Mouse (Mus musculus): ENCODE measurements around the gene Sparc. TPM values are rescaled to one million over a fixed set of nuclear protein-coding genes. Genes with fewer than 3 reads are reported as not detected.
"Not testable (repeated sequence)": the region's sequence is repeated elsewhere in the genome, so short reads cannot be mapped to it uniquely, and the experiment has no call there.

The Sparc gene
- polyA plus RNA-seq, 1 experiment: 585 TPM

GRCm38 (mm10) chr11:55423756-55424155 lies 773 bp upstream of the Sparc start:
- TF ChIP-seq POLR2A (IDR thresholded peaks at IDR 0.05; ENCODE audit: low read depth, low read length) (no peak), CTCF (conservative IDR thresholded peaks at IDR 0.05; ENCODE audit: insufficient read depth, insufficient read length, low read depth, low read length) (no peak)
- Histone ChIP-seq H3K36me3 (ENCODE audit: control insufficient read depth, insufficient read depth, low read length) (no peaks in the 10 kb centered on the region), H3K4me3 (ENCODE audit: insufficient read depth, low read depth, low read length) (no peak overlapping the region), H3K4me1 (ENCODE audit: control insufficient read depth, insufficient read depth, low read length) (no peaks in the 10 kb centered on the region), H3K27ac (ENCODE audit: insufficient read depth, low read depth, low read length) (no peak overlapping the region), H3K27me3 (replicated peaks; ENCODE audit: control insufficient read depth, insufficient read depth, low read length) (no peaks in the 10 kb centered on the region)
- no peak for DNase-seq
- WGBS: 44% methylated on average over 4 of the region's 4 CpGs

- Histone ChIP-seq H3K36me3 (ENCODE audit: control insufficient read depth, insufficient read depth, low read length) (no peaks in the 10 kb centered on the region), H3K27me3 (replicated peaks; ENCODE audit: control insufficient read depth, insufficient read depth, low read length) (no peaks in the 10 kb centered on the region), H3K27ac (ENCODE audit: insufficient read depth, low read depth, low read length) (peak overlapping the region; percentile 95), H3K4me1 (ENCODE audit: control insufficient read depth, insufficient read depth, low read length) (peaks cover 3% of the 10 kb centered on the region; the same call in 1 of the 2 replicates), H3K4me3 (ENCODE audit: insufficient read depth, low read depth, low read length) (peak overlapping the region; percentile 79)
- DNase-seq: peak; percentile 74
- peak; percentile 82 for TF ChIP-seq POLR2A (IDR thresholded peaks at IDR 0.05; ENCODE audit: low read depth, low read length)
- TF ChIP-seq CTCF (conservative IDR thresholded peaks at IDR 0.05; ENCODE audit: insufficient read depth, insufficient read length, low read depth, low read length): no peak
- 45% methylated on average over 9 of the region's 9 CpGs for WGBS
These were observed 3.2 kb downstream of the Sparc start for GRCm38 (mm10) chr11:55419678-55420307.

GRCm38 (mm10) chr11:55419296-55419677 lies 3.7 kb downstream of the Sparc start:
- DNase-seq: peak; percentile 34
- TF ChIP-seq CTCF (conservative IDR thresholded peaks at IDR 0.05; ENCODE audit: insufficient read depth, insufficient read length, low read depth, low read length) (no peak), POLR2A (IDR thresholded peaks at IDR 0.05; ENCODE audit: low read depth, low read length) (no peak)
- Histone ChIP-seq H3K4me3 (ENCODE audit: insufficient read depth, low read depth, low read length) (peak overlapping the region; percentile 79), H3K36me3 (ENCODE audit: control insufficient read depth, insufficient read depth, low read length) (no peaks in the 10 kb centered on the region), H3K27ac (ENCODE audit: insufficient read depth, low read depth, low read length) (peak overlapping the region; percentile 95), H3K27me3 (replicated peaks; ENCODE audit: control insufficient read depth, insufficient read depth, low read length) (no peaks in the 10 kb centered on the region), H3K4me1 (ENCODE audit: control insufficient read depth, insufficient read depth, low read length) (peaks cover 3% of the 10 kb centered on the region; the same call in 1 of the 2 replicates)
- WGBS: 41% methylated on average over 4 of the region's 4 CpGs

GRCm38 (mm10) chr11:55418704-55419061 lies 4.3 kb downstream of the Sparc start:
- H3K4me3 ChIP-seq (ENCODE audit: insufficient read depth, low read depth, low read length): peak overlapping the region; percentile 79
- peaks cover 3% of the 10 kb centered on the region; the same call in 1 of the 2 replicates for H3K4me1 ChIP-seq (ENCODE audit: control insufficient read depth, insufficient read depth, low read length)
- H3K27me3 ChIP-seq (replicated peaks; ENCODE audit: control insufficient read depth, insufficient read depth, low read length): no peaks in the 10 kb centered on the region
- 22% methylated on average over 3 of the region's 3 CpGs for WGBS
- H3K27ac ChIP-seq (ENCODE audit: insufficient read depth, low read depth, low read length): peak overlapping the region; percentile 95
- TF ChIP-seq CTCF (conservative IDR thresholded peaks at IDR 0.05; ENCODE audit: insufficient read depth, insufficient read length, low read depth, low read length) (no peak), POLR2A (IDR thresholded peaks at IDR 0.05; ENCODE audit: low read depth, low read length) (no peak)
- DNase-seq: no peak
- no peaks in the 10 kb centered on the region for H3K36me3 ChIP-seq (ENCODE audit: control insufficient read depth, insufficient read depth, low read length)

- no peaks in the 10 kb centered on the region for H3K36me3 ChIP-seq (ENCODE audit: control insufficient read depth, insufficient read depth, low read length)
- WGBS: 7% methylated on average over 24 of the region's 24 CpGs
- peaks cover 3% of the 10 kb centered on the region; the same call in 1 of the 2 replicates for H3K4me1 ChIP-seq (ENCODE audit: control insufficient read depth, insufficient read depth, low read length)
- TF ChIP-seq POLR2A (IDR thresholded peaks at IDR 0.05; ENCODE audit: low read depth, low read length): no peak
- TF ChIP-seq CTCF (conservative IDR thresholded peaks at IDR 0.05; ENCODE audit: insufficient read depth, insufficient read length, low read depth, low read length): no peak
- H3K27ac ChIP-seq (ENCODE audit: insufficient read depth, low read depth, low read length): peak overlapping the region; percentile 95
- peak; percentile 73 for DNase-seq
- H3K4me3 ChIP-seq (ENCODE audit: insufficient read depth, low read depth, low read length): peak overlapping the region; percentile 79
- H3K27me3 ChIP-seq (replicated peaks; ENCODE audit: control insufficient read depth, insufficient read depth, low read length): no peaks in the 10 kb centered on the region
These were observed 4.9 kb downstream of the Sparc start for GRCm38 (mm10) chr11:55417898-55418703.

GRCm38 (mm10) chr11:55416609-55417265 lies 6.2 kb downstream of the Sparc start:
- TF ChIP-seq CTCF (conservative IDR thresholded peaks at IDR 0.05; ENCODE audit: insufficient read depth, insufficient read length, low read depth, low read length) (no peak), POLR2A (IDR thresholded peaks at IDR 0.05; ENCODE audit: low read depth, low read length) (no peak)
- Histone ChIP-seq H3K27ac (ENCODE audit: insufficient read depth, low read depth, low read length) (peak overlapping the region; percentile 83), H3K36me3 (ENCODE audit: control insufficient read depth, insufficient read depth, low read length) (no peaks in the 10 kb centered on the region), H3K27me3 (replicated peaks; ENCODE audit: control insufficient read depth, insufficient read depth, low read length) (no peaks in the 10 kb centered on the region), H3K4me1 (ENCODE audit: control insufficient read depth, insufficient read depth, low read length) (peaks cover 3% of the 10 kb centered on the region; the same call in 1 of the 2 replicates), H3K4me3 (ENCODE audit: insufficient read depth, low read depth, low read length) (0 out of 2 replicates have a peak overlapping the region, but pooled peaks have one; percentile 5)
- WGBS: 57% methylated on average over 6 of the region's 6 CpGs
- DNase-seq: peak; percentile 45

GRCm38 (mm10) chr11:55415731-55416130 lies 7.3 kb downstream of the Sparc start:
- 74% methylated on average over 6 of the region's 6 CpGs for WGBS
- not testable (repeated sequence) for H3K4me3 ChIP-seq (ENCODE audit: insufficient read depth, low read depth, low read length); H3K27me3 ChIP-seq (replicated peaks; ENCODE audit: control insufficient read depth, insufficient read depth, low read length); DNase-seq; H3K36me3 ChIP-seq (ENCODE audit: control insufficient read depth, insufficient read depth, low read length); H3K4me1 ChIP-seq (ENCODE audit: control insufficient read depth, insufficient read depth, low read length)
- peak overlapping the region; percentile 74; the same call in 1 of the 2 replicates for H3K27ac ChIP-seq (ENCODE audit: insufficient read depth, low read depth, low read length)

Measured in kidney, adult 2 months (tissue).